Mouse (Mus musculus) midbrain, embryonic 11.5 days (tissue): ENCODE measurements around the gene Astn1. TPM values are rescaled to one million over a fixed set of nuclear protein-coding genes. Genes with fewer than 3 reads are reported as not detected.

Source experiments
- ATAC-seq: fragments of 200-750 bp; cut with Nextera tagmentation; 2 replicates; pipeline ENCODE4 v1.8.0; 2017; ENCODE audit warnings: moderate TSS enrichment, moderate library complexity; ENCODE audit not compliant: low FRiP score
- DNase-seq: peaks from one replicate; pipeline ENCODE4 v3.0.0; 2015; ENCODE audit warnings: low spot score; ENCODE audit errors: missing footprints
- H3K27ac ChIP-seq: fragments of 300-500 bp; sonication (generic); 2 replicates; pipeline ENCODE4 v1.5.1; 2014; ENCODE audit warnings: low read depth, low read length
- H3K27me3 ChIP-seq: fragments of 300-500 bp; sonication (generic); 2 replicates; pipeline ENCODE4 v1.6.1; 2014; ENCODE audit warnings: mild to moderate bottlenecking, low read length, moderate library complexity, mixed read lengths; ENCODE audit not compliant: control insufficient read depth, insufficient read depth
- H3K36me3 ChIP-seq: fragments of 300-500 bp; sonication (generic); 2 replicates; pipeline ENCODE4 v1.6.1; 2014; ENCODE audit warnings: mild to moderate bottlenecking, low read length, moderate library complexity, mixed read lengths; ENCODE audit not compliant: control insufficient read depth, insufficient read depth
- H3K4me1 ChIP-seq: fragments of 300-500 bp; sonication (generic); 2 replicates; pipeline ENCODE4 v1.6.1; 2014; ENCODE audit warnings: low read length; ENCODE audit not compliant: control insufficient read depth, insufficient read depth
- H3K4me2 ChIP-seq: fragments of 300-500 bp; sonication (generic); 2 replicates; pipeline ENCODE4 v1.6.1; 2014; ENCODE audit warnings: mild to moderate bottlenecking, moderate library complexity
- H3K4me3 ChIP-seq: fragments of 300-500 bp; sonication (generic); 2 replicates; pipeline ENCODE4 v1.5.1; 2014; ENCODE audit warnings: low read depth, low read length
- H3K9ac ChIP-seq: fragments of 300-500 bp; sonication (generic); 2 replicates; pipeline ENCODE4 v1.6.1; 2014; ENCODE audit warnings: low read length
- H3K9me3 ChIP-seq: fragments of 300-500 bp; sonication (generic); 2 replicates; pipeline ENCODE4 v1.6.1; 2016; ENCODE audit warnings: low read length; ENCODE audit not compliant: control insufficient read depth
- WGBS: fragments of 180-500 bp; shearing (Covaris S2); extraction: QIAGEN DNeasy Blood & Tissue Kit; methylation state at CpG from one replicate; pipeline ENCODE4 v1.1.7; 2014; 5-methylcytosine and 5-hydroxymethylcytosine counted together
- polyA plus RNA-seq: library from polyadenylated mRNA; unstranded; fragments of >200 nt; fragmentation: Nextera tagmentation; extraction: Ambion mirVana; gene quantifications from 2 replicates; pipeline ENCODE4 v1.2.1, GENCODE M21; 2014

Gene Astn1
- polyA plus RNA-seq, 1 experiment from 2014 or later = 20.1 TPM

DNA sequence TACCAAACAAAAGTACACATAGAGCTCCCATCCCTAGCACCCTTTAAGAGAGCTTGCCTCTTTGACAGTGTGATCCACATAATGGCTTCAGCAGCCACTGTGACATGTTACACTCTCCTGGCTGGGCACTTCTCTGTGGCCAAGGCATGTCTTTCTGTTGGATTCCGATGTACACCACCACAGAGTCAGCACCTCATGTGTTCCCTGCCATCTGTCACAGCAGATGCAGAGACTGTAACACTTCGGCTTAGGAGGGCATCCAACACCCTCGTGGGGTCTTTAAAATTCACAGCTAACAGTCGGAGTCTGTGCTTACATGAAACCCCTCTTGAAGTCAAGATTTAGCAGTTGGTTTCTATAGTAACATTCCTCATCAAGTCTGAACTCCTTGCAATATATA, 154.5 kb downstream of the Astn1 start:
- Histone ChIP-seq H3K27ac (no peak overlapping the region), H3K9me3 (no peaks in the 10 kb centered on the region), H3K9ac (no peak overlapping the region), H3K4me3 (no peak overlapping the region), H3K36me3 (no peaks in the 10 kb centered on the region), H3K27me3 (no peaks in the 10 kb centered on the region), H3K4me2 (no peak overlapping the region), H3K4me1 (no peaks in the 10 kb centered on the region)
- WGBS = 80% methylated on average over 4 of the region's 4 CpGs
- peak; percentile 59 for DNase-seq
- no peak for ATAC-seq

DNA sequence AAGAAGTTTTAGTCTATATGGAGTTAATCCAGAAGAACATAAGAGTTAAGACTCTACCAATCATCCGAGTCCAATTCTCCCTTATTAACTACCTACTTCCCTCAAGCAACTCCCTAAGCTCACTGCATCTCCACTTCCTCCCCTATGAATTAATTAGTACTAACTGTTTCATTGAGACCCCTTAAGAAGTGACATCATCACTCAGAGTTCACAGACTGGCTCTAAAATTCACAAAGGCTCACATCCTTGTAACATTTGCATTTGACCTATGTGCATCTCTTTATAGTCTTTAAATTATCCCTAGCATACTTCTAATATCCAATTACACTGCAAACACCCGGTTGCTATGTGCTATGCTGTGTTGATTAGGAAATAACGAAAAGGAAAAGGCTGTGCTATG, 174.1 kb downstream of the Astn1 start:
- Histone ChIP-seq H3K9ac (no peak overlapping the region), H3K27me3 (no peaks in the 10 kb centered on the region), H3K4me2 (no peak overlapping the region), H3K4me3 (no peak overlapping the region), H3K36me3 (no peaks in the 10 kb centered on the region), H3K9me3 (no peaks in the 10 kb centered on the region), H3K27ac (no peak overlapping the region), H3K4me1 (peaks cover 7% of the 10 kb centered on the region; the same call in 1 of the 2 replicates)
- 59% methylated on average over 3 of the region's 3 CpGs for WGBS
- peak; percentile 71 for DNase-seq
- no peak for ATAC-seq

DNA sequence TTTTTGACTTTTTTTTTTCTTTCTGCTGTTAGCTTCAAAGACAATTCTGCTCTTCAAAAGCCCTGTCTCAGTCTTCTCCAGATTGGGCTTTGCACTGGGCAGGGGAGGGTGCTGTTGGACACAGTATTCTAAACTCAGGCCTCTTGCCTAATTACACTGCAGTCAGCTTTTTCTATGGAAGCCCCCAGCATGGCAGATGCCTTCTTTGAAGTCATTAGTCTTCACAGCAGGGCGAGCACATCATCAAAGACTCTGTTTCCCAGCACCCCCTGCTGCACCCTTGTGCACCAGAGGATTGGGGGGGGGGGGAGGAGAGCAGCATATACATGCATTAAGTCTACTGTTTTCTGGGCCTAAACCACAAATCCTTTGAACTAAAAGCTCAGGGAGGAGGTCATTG, 174.8 kb downstream of the Astn1 start:
- Histone ChIP-seq H3K9me3 (no peaks in the 10 kb centered on the region), H3K4me3 (no peak overlapping the region), H3K9ac (no peak overlapping the region), H3K4me1 (peaks cover 7% of the 10 kb centered on the region; the same call in 1 of the 2 replicates), H3K27ac (no peak overlapping the region), H3K27me3 (no peaks in the 10 kb centered on the region), H3K36me3 (no peaks in the 10 kb centered on the region), H3K4me2 (no peak overlapping the region)
- 15% methylated on average over 1 of the region's 1 CpGs for WGBS
- DNase-seq (no peak), ATAC-seq (peak; percentile 79)

GRCm38 (mm10) chr1:158545095-158545494, 183.0 kb downstream of the Astn1 start:
- Histone ChIP-seq H3K9ac (no peak overlapping the region), H3K9me3 (no peaks in the 10 kb centered on the region), H3K36me3 (no peaks in the 10 kb centered on the region), H3K4me2 (no peak overlapping the region), H3K4me1 (peaks cover 26% of the 10 kb centered on the region), H3K4me3 (no peak overlapping the region), H3K27me3 (no peaks in the 10 kb centered on the region), H3K27ac (no peak overlapping the region; the same call in 1 of the 2 replicates)
- ATAC-seq = no peak
- DNase-seq = no peak
- WGBS = 67% methylated on average over 4 of the region's 4 CpGs

DNA sequence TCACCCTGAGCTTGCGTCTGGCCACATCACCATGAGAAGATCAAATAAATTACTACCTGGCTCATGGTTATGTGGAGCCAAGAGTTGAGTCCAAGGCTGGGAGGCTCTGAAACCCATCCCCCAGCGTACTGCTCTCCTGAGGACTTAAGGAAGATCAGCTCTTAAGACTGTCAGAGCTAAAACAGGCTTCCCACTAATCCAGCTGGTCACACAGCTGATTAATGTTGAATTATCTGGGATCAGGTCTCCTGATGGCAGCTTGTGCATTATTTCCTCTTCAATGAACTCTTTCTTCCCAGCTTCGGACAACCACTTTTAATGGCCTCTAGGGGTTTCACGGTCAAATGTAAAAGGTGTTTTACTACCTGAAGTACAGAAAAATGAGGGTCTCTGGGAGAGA, 184.4 kb downstream of the Astn1 start:
- ATAC-seq (peak; percentile 42; the same call in 1 of the 2 replicates), DNase-seq (no peak)
- Histone ChIP-seq H3K36me3 (no peaks in the 10 kb centered on the region), H3K9ac (no peak overlapping the region), H3K4me1 (peaks cover 27% of the 10 kb centered on the region), H3K9me3 (no peaks in the 10 kb centered on the region), H3K27ac (no peak overlapping the region; the same call in 1 of the 2 replicates), H3K4me2 (no peak overlapping the region), H3K27me3 (no peaks in the 10 kb centered on the region), H3K4me3 (no peak overlapping the region)
- WGBS = 33% methylated on average over 4 of the region's 4 CpGs

DNA sequence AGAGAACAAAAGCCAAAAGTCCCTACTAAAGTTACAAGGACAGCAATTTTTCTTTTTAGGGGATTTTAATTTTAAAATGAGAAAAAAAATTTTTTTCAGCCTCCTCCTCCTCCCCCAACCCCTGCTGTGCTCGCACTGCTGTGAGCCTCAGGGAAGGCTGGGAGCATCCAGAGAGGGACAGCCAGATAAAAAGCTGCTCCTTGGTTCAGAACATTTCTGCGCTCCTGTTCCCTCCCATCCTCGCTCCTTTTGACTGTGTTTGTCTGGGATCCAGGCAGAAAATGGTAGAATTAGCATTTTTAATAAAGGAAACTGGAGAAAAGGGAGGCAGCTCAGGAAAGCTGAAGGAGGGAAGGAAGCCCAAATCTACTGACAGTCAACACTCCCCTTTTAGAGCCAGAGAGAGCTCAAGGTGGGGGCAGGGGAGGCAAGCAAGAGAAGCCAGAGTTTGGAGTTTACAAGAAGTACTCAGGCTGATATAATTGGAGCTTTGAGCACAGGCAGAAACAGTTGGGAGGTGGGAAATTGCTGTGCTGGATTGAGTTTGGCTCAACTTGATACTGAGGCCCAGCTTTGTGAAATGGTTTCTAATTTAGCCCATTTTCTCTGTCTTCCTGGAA, 185.6 kb downstream of the Astn1 start:
- 0 out of 2 replicates have a peak overlapping the region, but pooled peaks have one; percentile 40 for H3K9ac ChIP-seq
- ATAC-seq (no peak), DNase-seq (peak; percentile 87)
- peak overlapping the region; percentile 67 for H3K27ac ChIP-seq
- no peaks in the 10 kb centered on the region for H3K36me3 ChIP-seq
- no peak overlapping the region for H3K4me2 ChIP-seq
- 9% methylated on average over 3 of the region's 3 CpGs for WGBS
- no peaks in the 10 kb centered on the region for H3K9me3 ChIP-seq
- H3K27me3 ChIP-seq = no peaks in the 10 kb centered on the region
- H3K4me3 ChIP-seq = no peak overlapping the region
- peaks cover 38% of the 10 kb centered on the region for H3K4me1 ChIP-seq

GRCm38 (mm10) chr1:158548319-158548718, 186.2 kb downstream of the Astn1 start:
- 64% methylated on average over 8 of the region's 8 CpGs for WGBS
- H3K9me3 ChIP-seq = no peaks in the 10 kb centered on the region
- DNase-seq = no peak
- H3K4me3 ChIP-seq = no peak overlapping the region
- no peak overlapping the region; the same call in 1 of the 2 replicates for H3K27ac ChIP-seq
- H3K27me3 ChIP-seq = no peaks in the 10 kb centered on the region
- no peaks in the 10 kb centered on the region for H3K36me3 ChIP-seq
- H3K4me2 ChIP-seq = no peak overlapping the region
- ATAC-seq = no peak
- no peak overlapping the region for H3K9ac ChIP-seq
- peaks cover 45% of the 10 kb centered on the region for H3K4me1 ChIP-seq

DNA sequence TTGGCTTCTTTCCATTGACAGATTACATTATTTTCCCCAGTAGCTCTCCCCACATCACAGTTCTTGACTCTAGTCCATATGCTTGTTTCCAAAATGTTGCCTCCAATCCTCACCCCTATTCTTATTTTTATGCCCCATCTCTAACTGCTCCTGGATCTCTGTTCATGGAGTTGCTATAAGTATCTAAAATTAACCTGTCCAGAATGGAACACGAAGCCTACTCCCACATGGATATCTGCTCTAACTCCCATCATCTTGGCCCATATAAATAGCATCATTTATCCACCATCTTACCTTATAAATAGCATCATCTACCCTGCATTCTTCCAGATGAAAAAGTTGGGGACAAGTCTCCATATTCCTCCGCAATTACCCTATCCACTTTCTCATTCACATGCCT, 187.5 kb downstream of the Astn1 start:
- ATAC-seq = no peak
- Histone ChIP-seq H3K4me3 (no peak overlapping the region), H3K4me2 (no peak overlapping the region), H3K27me3 (no peaks in the 10 kb centered on the region), H3K9ac (no peak overlapping the region), H3K9me3 (no peaks in the 10 kb centered on the region), H3K4me1 (peaks cover 56% of the 10 kb centered on the region), H3K36me3 (no peaks in the 10 kb centered on the region), H3K27ac (no peak overlapping the region)
- WGBS = 93% methylated on average over 2 of the region's 2 CpGs
- DNase-seq = no peak

DNA sequence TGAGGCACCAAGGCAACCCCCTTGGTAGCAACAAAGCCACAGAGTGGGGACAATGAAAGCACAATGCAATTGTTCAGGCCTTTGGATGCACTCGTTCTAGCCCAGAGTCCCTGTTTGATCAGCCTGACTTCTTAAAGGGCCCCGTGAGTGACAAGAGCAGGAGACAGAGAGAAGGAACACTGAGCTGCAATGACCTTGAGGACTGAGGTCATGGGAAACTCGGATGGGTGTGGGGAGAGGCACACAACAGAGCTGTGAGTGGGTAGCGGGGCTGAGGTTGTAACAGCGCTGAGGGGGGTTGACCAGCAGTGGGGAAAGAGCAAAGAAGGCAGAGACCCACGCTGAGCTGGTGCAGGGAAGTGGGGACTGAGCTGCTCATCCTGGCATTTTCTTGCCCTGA, 189.9 kb downstream of the Astn1 start:
- H3K4me3 ChIP-seq = no peak overlapping the region
- H3K36me3 ChIP-seq = no peaks in the 10 kb centered on the region
- H3K4me2 ChIP-seq = peak overlapping the region; percentile 18
- peaks cover 56% of the 10 kb centered on the region for H3K4me1 ChIP-seq
- 11% methylated on average over 6 of the region's 6 CpGs for WGBS
- no peaks in the 10 kb centered on the region for H3K9me3 ChIP-seq
- ATAC-seq (peak; percentile 55), DNase-seq (peak; percentile 93)
- H3K27me3 ChIP-seq = no peaks in the 10 kb centered on the region
- H3K27ac ChIP-seq = peak overlapping the region; percentile 55
- 0 out of 2 replicates have a peak overlapping the region, but pooled peaks have one; percentile 3 for H3K9ac ChIP-seq
